Mouse (Mus musculus): ENCODE data around the gene Ccdc184. TPM values are rescaled to one million over a fixed set of nuclear protein-coding genes. Genes with fewer than 3 reads are reported as not detected.

Ccdc184 gene
- polyA plus RNA-seq, 2 experiments = not detected

DNA sequence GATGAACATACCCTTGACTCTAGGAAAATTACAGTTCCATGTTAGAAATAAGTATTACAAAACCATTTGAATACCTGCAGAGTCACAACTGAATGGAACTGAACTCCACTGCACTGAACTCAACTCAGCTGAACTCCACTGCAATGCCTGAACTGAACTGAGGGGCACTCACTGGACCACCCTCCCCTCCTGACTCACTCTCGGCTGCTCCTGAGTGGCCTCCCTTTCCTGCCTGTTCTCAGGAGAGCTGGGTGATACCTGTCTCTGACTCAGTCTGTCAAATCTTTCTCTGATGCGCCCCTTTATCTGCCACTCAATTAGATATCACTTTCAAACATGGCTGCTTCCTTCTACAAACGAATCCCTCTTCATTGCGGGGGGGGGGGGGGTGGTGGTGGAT is 12.8 kb upstream of the Ccdc184 start:
- no peaks in the 10 kb centered on the region; a peak in 1 of 4 replicates for H3K4me1 ChIP-seq (replicated peaks; ENCODE audit: control insufficient read depth in 2 of 2, insufficient read depth in 2 of 2, low read length in 1 of 2)
- DNase-seq (ENCODE audit: low read depth in 3 of 3, low spot score in 3 of 3) (no peak), ATAC-seq (ENCODE audit: insufficient read depth) (no peak)
- 41% methylated on average over 4 of the region's 4 CpGs for WGBS (ENCODE audit: insufficient replicate concordance)
- TF ChIP-seq CTCF (IDR thresholded peaks at IDR 0.05; ENCODE audit: low read depth) = no peak
- TF ChIP-seq EP300 (IDR thresholded peaks at IDR 0.05; ENCODE audit: low read depth) = no peak
- no peaks in the 10 kb centered on the region for H3K27me3 ChIP-seq (ENCODE audit: control insufficient read depth, insufficient read depth, low read length)
- no peak overlapping the region for H3K4me3 ChIP-seq (ENCODE audit: insufficient read depth in 1 of 2, low read depth in 2 of 2, low read length in 2 of 2)
- H3K9me3 ChIP-seq (ENCODE audit: control insufficient read depth, low read length) = no peaks in the 10 kb centered on the region
- H3K27ac ChIP-seq = no peak overlapping the region
- no peaks in the 10 kb centered on the region for H3K36me3 ChIP-seq (replicated peaks; ENCODE audit: control insufficient read depth, insufficient read depth, low read depth)
- H3K4me2 ChIP-seq (ENCODE audit: low read depth) = no peak overlapping the region
- no peak overlapping the region for H3K9ac ChIP-seq (replicated peaks)

DNA sequence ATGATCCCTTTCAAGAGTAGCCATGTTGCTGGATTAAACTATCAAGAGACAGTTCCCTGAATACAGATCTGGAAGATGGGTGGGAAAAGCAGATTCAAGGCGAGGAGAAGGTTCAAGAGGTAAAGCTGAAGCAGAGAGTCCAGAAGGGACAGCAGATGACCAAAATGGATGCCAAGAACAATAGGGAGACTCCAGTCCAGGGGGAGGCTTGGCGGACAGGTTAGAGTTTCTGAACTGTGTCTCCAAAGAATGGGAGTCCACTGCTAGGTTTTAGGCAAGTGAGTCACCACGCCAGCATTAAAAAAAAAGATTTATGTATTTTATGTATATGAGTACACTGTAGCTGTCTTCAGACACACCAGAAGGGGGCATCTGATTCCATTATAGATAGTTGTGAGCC is 12.3 kb upstream of the Ccdc184 start:
- Histone ChIP-seq H3K4me2 (ENCODE audit: low read depth) (no peak overlapping the region), H3K36me3 (replicated peaks; ENCODE audit: control insufficient read depth, insufficient read depth, low read depth) (no peaks in the 10 kb centered on the region), H3K4me3 (ENCODE audit: insufficient read depth in 1 of 2, low read depth in 2 of 2, low read length in 2 of 2) (no peak overlapping the region), H3K27ac (no peak overlapping the region), H3K27me3 (ENCODE audit: control insufficient read depth, insufficient read depth, low read length) (no peaks in the 10 kb centered on the region), H3K4me1 (replicated peaks; ENCODE audit: control insufficient read depth in 2 of 2, insufficient read depth in 2 of 2, low read length in 1 of 2) (no peaks in the 10 kb centered on the region; a peak in 1 of 4 replicates), H3K9ac (replicated peaks) (no peak overlapping the region), H3K9me3 (ENCODE audit: control insufficient read depth, low read length) (no peaks in the 10 kb centered on the region)
- DNase-seq (ENCODE audit: low read depth in 3 of 3, low spot score in 3 of 3) (no peak), ATAC-seq (ENCODE audit: insufficient read depth) (no peak)
- WGBS (ENCODE audit: insufficient replicate concordance) = 60% methylated on average over 3 of the region's 3 CpGs
- no peak for TF ChIP-seq EP300 (IDR thresholded peaks at IDR 0.05; ENCODE audit: low read depth)
- no peak for TF ChIP-seq CTCF (IDR thresholded peaks at IDR 0.05; ENCODE audit: low read depth)

DNA sequence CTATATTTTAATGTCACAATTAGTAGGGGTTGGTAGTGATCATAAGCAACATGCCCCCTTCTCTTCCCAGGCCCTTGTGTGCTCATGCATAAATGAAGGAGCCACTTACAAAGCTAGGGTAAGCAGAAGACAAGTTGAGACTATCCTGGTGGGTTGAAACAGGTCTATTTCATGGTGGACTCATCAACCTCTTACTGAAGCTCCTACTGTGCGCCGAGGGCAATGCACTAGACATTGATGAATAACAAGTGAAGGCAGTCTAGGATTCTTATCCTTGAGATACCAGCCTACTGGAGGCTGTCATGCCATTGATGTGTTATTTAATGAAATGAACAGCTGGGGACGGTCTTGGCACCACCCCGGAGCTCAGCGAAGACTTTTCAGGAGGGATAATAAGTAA is 11.7 kb upstream of the Ccdc184 start:
- Histone ChIP-seq H3K9me3 (ENCODE audit: control insufficient read depth, low read length) (no peaks in the 10 kb centered on the region), H3K4me1 (replicated peaks; ENCODE audit: control insufficient read depth in 2 of 2, insufficient read depth in 2 of 2, low read length in 1 of 2) (no peaks in the 10 kb centered on the region; a peak in 1 of 4 replicates), H3K27ac (no peak overlapping the region), H3K4me2 (ENCODE audit: low read depth) (no peak overlapping the region), H3K9ac (replicated peaks) (no peak overlapping the region), H3K27me3 (ENCODE audit: control insufficient read depth, insufficient read depth, low read length) (no peaks in the 10 kb centered on the region), H3K4me3 (ENCODE audit: insufficient read depth in 1 of 2, low read depth in 2 of 2, low read length in 2 of 2) (no peak overlapping the region), H3K36me3 (replicated peaks; ENCODE audit: control insufficient read depth, insufficient read depth, low read depth) (no peaks in the 10 kb centered on the region)
- ATAC-seq (ENCODE audit: insufficient read depth) (no peak), DNase-seq (ENCODE audit: low read depth in 3 of 3, low spot score in 3 of 3) (no peak)
- 74% methylated on average over 5 of the region's 5 CpGs for WGBS (ENCODE audit: insufficient replicate concordance)
- TF ChIP-seq CTCF (IDR thresholded peaks at IDR 0.05; ENCODE audit: low read depth) (no peak), EP300 (IDR thresholded peaks at IDR 0.05; ENCODE audit: low read depth) (no peak)

DNA sequence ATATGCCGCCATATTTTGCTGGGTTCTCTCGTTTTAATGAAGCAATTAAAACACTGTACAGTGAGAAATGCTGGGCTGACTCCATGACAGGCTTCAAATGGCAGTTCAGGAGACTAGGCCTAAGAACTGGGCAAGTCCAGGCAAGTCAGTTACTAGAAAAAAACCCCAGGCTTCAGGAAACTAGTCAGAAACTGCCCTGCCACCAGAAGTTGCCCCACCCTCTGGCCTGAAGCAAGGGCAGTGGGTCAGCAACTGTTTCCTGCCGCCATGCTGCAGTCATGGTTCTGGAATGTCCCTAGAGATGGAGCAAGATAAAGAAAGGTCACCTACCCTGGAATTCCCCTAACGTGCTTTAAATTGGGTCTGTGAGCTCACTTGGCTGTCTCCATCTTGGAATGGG is 11.0 kb upstream of the Ccdc184 start:
- TF ChIP-seq EP300 (IDR thresholded peaks at IDR 0.05; ENCODE audit: low read depth) (no peak), CTCF (IDR thresholded peaks at IDR 0.05; ENCODE audit: low read depth) (no peak)
- Histone ChIP-seq H3K9ac (replicated peaks) (no peak overlapping the region), H3K4me3 (ENCODE audit: insufficient read depth in 1 of 2, low read depth in 2 of 2, low read length in 2 of 2) (no peak overlapping the region), H3K9me3 (ENCODE audit: control insufficient read depth, low read length) (no peaks in the 10 kb centered on the region), H3K27ac (no peak overlapping the region), H3K27me3 (ENCODE audit: control insufficient read depth, insufficient read depth, low read length) (no peaks in the 10 kb centered on the region), H3K4me2 (ENCODE audit: low read depth) (no peak overlapping the region), H3K4me1 (replicated peaks; ENCODE audit: control insufficient read depth in 2 of 2, insufficient read depth in 2 of 2, low read length in 1 of 2) (no peaks in the 10 kb centered on the region; a peak in 1 of 4 replicates), H3K36me3 (replicated peaks; ENCODE audit: control insufficient read depth, insufficient read depth, low read depth) (no peaks in the 10 kb centered on the region)
- DNase-seq (ENCODE audit: low read depth in 3 of 3, low spot score in 3 of 3) (no peak), ATAC-seq (ENCODE audit: insufficient read depth) (no peak)
- WGBS (ENCODE audit: insufficient replicate concordance) = 49% methylated on average over 4 of the region's 4 CpGs

DNA sequence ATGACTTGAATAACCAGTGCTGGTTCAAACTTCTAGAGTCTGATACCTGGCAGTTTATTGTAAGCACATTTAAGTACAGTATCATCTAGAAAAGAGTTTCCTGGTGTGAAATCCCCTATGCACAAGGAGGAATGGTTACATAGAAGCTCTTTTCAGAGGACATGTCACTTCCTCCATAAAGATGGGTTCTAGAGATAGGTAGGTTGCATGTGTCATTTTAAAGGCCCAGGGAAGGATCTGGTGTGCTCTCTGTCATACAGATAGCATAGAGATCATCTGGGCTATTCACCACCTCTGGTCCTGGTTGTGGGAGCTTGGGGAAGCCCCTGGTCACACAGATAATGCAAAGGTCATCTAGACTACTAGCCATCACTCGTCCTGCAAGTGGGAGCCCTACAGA is 9.7 kb upstream of the Ccdc184 start:
- no peaks in the 10 kb centered on the region for H3K36me3 ChIP-seq (replicated peaks; ENCODE audit: control insufficient read depth, insufficient read depth, low read depth)
- WGBS (ENCODE audit: insufficient replicate concordance) = 25% methylated on average over 1 of the region's 1 CpGs

More for the DNA sequence above, 9.7 kb upstream of the Ccdc184 start:
- H3K4me3 ChIP-seq (ENCODE audit: insufficient read depth in 1 of 2, low read depth in 2 of 2, low read length in 2 of 2) = no peak overlapping the region
- H3K27me3 ChIP-seq (ENCODE audit: control insufficient read depth, insufficient read depth, low read length) = no peaks in the 10 kb centered on the region
- H3K4me2 ChIP-seq (ENCODE audit: low read depth) = no peak overlapping the region
- H3K27ac ChIP-seq = no peak overlapping the region
- no peak for TF ChIP-seq CTCF (IDR thresholded peaks at IDR 0.05; ENCODE audit: low read depth)
- no peak for TF ChIP-seq EP300 (IDR thresholded peaks at IDR 0.05; ENCODE audit: low read depth)
- DNase-seq (ENCODE audit: low read depth in 3 of 3, low spot score in 3 of 3) = no peak
- H3K9ac ChIP-seq (replicated peaks) = no peak overlapping the region
- ATAC-seq (ENCODE audit: insufficient read depth) = no peak
- H3K4me1 ChIP-seq (replicated peaks; ENCODE audit: control insufficient read depth in 2 of 2, insufficient read depth in 2 of 2, low read length in 1 of 2) = no peaks in the 10 kb centered on the region; a peak in 1 of 4 replicates
- no peaks in the 10 kb centered on the region for H3K9me3 ChIP-seq (ENCODE audit: control insufficient read depth, low read length)
